Mouse (Mus musculus): ENCODE measurements around the gene Psme3.
"Not testable (repeated sequence)": the region's sequence is repeated elsewhere in the genome, so short reads cannot be mapped to it uniquely, and the experiment has no call there.

The Psme3 gene

DNA sequence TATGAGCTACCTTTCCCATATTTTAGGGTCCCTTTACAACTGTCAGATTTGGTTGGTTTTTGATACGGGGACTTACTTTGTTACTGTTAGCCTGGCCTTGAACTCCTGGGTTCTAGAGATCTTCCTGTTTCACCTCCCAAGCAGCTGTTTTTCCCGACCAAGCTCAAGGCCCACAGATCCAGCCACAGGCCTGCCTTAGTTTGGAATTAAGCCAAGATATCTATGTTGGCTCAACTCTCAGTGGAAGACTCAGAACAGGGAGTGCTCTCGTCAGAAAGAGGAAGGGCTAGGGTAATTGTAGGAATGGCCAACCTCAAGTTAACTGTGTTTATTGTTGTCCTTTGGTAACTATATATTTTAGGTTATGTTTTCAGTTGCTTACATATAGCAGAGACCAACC, 3.9 kb upstream of the Psme3 start:
- DNase-seq (ENCODE audit: low spot score) = no peak

DNA sequence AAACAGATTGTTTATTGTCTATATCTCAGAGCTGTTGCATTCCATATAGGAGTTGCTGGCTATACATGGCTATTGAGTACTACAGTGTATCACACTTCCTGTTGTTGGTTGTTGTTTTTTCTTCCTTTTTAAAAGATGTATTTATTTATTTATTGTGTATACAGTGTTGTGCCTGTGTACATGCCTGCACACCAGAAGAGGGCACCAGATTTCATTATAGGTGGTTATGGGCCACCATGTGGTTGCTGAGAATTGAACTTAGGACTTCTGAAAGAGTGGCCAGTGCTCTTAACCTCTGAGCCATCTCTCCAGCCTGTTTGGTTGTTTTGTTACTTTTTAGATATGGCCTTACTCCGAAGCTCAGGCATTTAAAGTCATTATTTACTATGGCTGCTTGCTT, 1.4 kb upstream of the Psme3 start:
- no peak for DNase-seq (ENCODE audit: low spot score)

DNA sequence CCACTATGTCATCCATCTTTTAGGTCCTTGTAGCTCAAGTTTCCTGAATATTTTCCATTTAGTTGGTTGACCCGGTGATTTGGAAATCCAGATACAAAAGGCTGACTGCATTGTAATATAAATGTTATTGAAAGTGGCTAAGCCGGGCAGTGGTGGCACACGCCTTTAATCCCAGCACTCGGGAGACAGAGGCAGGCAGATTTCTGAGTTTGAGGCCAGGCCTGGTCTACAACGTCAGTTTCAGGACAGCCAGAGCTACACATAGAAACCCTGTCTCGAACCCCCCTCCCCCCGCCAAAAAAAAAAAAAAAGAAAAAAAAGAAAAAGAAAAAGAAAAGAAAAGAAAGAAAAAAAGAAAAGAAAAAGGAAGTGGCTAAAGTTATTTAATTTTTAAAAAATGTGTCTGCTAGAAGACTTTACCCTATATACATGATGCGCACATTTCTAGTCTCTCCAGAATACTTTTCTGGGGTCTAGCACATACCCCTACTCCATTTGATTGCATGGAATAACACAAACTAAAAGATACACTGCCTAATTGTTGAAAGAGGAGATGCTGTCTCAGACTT, 847 bp upstream of the Psme3 start:
- DNase-seq (ENCODE audit: low spot score) = no peak

- no peak for DNase-seq (ENCODE audit: low spot score)
These were observed 496 bp downstream of the Psme3 start for GRCm38 (mm10) chr11:101316501-101316917.

DNA sequence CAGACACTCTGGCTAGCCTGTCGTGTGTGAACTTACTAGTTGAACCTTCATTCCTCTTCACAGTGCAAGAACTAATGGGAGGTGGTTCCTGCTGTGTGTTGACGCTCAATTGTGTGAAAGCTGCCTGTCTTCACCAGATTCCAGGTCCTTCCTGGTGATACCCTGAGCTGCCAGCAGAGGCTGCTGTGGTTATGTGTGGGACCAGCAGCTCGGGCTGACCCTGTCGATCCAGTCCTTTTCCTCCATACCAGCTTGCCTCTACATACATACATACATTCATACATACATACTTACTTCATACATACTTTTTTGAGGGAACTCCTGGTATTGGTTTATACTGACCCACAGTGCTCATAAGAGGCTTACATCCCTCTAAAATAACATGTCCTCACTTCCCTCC, 7.6 kb downstream of the Psme3 start:
- DNase-seq (ENCODE audit: low spot score) = peak; percentile 53

DNA sequence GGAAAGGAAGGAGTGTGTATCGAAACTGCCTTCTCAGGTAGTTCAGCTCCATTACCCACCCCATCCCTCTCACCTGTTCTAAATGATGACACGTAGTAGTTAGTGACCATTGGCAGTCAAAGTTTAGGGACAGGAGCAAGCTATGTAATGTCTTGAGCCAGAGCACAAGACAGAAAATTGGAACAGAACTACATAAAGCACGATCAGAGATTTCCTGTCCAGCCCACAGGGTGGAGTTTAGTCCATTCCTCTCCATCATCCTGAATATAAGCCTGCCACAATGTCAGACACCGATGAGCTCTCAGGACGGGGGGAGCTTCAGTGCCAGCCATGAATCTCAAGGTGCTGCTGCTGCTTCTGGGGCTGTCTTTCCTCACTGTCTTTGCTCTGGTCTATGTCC, 8.8 kb downstream of the Psme3 start, which contains the start of gene Aoc2:
Gene Aoc2, plus strand, starts transcription at position 301 of the 400 bp plus-strand sequence.
- DNase-seq (ENCODE audit: low spot score) = no peak

- not testable (repeated sequence) for DNase-seq (ENCODE audit: low spot score)
These were observed 9.2 kb downstream of the Psme3 start for GRCm38 (mm10) chr11:101325201-101325600.

DNA sequence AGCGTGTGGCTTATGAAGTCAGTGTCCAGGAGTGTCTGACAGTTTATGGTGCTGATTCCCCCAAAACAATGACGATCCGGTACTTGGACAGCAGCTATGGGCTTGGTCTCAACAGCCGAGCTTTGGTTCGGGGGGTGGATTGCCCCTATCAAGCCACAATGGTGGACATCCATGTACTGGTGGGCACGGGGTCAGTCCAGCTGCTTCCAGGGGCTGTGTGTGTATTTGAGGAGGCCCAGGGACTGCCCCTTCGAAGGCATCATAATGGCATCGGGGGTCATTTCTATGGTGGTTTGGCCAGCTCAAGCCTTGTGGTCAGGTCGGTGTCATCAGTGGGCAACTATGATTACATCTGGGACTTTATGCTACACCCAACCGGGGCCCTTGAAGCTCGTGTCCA, 10.1 kb downstream of the Psme3 start:
- DNase-seq (ENCODE audit: low spot score) = no peak

DNA sequence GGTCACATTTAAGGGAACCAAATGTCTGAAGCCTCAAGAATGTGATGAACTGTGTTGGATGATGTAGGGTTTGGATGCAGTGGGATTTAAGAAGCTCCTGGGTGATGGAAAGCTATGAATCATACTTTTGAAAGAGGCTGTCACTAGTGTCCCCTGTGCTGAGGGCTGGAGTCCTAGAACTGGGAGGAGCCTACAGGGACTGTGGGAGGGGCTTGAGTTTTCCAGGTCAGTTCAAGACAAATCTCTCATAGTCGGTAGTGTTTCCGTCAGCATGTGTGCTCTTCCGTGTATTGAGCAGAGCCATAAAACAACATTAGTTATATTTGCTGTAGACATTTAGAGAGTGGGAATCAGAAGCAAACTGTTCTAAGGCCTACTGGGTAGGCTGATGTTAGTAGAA, 11.3 kb downstream of the Psme3 start:
- no peak for DNase-seq (ENCODE audit: low spot score)

DNA sequence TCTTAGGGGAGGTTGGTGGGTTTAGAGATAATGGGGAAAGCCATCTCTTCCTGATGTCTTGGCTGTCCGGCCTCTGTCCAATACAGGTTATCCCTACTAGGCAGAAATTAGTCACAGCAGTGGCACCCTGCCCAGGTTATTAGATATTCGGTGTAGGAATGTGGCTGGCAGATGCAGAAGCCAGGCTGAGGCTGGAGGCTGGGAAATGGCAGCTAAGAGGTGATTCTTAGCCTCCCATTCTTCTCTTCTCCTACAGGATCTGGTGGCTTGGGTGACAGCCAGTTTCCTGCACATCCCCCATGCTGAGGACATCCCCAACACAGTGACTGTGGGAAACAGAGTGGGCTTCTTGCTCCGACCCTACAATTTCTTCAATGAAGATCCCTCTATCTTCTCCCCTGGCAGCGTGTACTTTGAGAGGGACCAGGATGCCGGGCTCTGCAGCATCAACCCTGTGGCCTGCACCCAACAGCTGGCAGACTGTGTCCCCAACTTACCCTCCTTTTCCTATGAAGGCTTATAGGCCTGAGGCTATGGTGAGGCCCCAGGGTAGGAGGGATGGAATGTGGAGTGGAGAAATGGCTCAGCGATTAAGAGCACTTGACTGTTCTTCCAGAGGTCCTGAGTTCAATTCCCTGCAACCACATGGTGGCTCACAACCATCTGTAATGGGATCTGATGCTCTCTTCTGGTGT, 13.1 kb downstream of the Psme3 start:
- no peak for DNase-seq (ENCODE audit: low spot score)

- DNase-seq (ENCODE audit: low spot score) = peak; percentile 29
These were observed 14.4 kb downstream of the Psme3 start, which contains the start of gene Aoc3 for GRCm38 (mm10) chr11:101330371-101330924. Gene Aoc3 (plus strand): TSS chr11:101330605.

DNA sequence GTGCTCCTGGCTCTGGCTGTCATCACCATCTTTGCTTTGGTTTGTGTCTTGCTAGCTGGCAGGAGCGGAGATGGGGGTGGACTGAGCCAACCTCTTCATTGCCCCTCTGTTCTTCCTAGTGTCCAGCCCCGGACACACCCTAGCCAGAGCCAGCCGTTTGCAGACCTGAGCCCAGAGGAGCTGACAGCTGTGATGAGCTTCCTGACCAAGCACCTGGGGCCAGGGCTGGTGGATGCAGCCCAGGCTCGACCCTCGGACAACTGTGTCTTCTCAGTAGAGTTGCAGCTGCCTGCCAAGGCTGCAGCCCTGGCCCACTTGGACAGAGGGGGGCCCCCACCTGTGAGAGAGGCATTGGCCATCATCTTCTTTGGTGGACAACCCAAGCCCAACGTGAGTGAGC, 14.9 kb downstream of the Psme3 start:
- DNase-seq (ENCODE audit: low spot score) = not testable (repeated sequence)

DNA sequence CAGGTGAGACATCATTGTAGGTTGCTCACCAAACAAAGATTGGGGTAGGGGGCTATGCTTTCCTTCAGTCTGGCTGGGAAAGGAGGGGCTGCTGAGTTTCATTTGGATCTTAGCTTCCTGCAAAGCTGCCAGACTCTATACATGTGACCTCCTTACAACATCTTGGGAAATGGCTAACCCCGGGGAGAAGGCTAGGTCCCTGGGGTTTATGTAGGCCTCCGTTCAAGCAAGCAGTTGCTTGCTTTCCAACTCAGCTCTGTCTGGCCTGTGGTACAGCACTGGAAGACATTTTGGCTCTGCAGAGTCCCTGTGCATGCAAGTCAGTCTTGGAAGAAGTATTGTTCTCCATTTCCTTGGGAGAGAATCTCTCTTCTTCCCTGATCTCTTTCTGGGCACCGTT, 16.5 kb downstream of the Psme3 start:
- no peak for DNase-seq (ENCODE audit: low spot score)

DNA sequence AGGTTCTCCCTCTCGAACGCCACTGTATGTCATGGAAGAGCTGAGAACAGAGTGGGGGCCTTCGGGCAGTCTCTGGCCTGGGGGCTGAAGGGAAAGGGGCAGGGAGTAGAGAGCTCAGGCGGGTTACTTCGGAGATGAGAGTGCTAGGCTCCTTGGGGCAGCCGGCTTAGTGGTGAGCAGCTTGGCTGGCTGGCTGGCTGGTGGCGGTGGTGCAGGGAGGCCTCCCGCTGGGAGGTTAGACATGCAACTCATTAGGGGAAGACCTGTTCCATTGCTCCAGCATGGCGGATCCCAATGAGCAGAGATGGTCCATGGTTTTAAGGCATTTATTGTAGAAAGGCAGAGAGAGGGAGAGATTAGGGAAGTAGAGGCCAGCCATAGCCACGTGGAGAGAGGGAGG, 18.0 kb downstream of the Psme3 start:
- no peak for DNase-seq (ENCODE audit: low spot score)

GRCm38 (mm10) chr11:101334516-101334915, 18.5 kb downstream of the Psme3 start:
- no peak for DNase-seq (ENCODE audit: low spot score)

DNA sequence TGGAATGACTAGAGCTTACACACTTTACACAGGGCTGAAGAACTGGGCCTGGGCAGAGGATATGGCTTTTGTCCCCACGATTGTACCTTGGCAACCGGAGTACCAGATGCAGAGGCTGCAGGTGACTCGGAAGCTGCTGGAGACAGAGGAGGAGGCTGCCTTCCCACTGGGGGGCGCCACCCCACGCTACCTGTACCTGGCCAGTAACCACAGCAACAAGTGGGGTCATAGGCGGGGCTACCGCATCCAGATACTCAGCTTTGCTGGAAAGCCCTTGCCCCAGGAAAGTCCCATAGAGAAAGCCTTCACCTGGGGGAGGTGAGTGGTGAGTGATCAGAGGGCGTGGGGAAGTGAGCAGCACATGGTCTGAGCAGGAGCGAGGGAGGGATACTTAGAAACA, 19.7 kb downstream of the Psme3 start:
- DNase-seq (ENCODE audit: low spot score) = no peak

GRCm38 (mm10) chr11:101338123-101338760, 22.2 kb downstream of the Psme3 start:
- no peak for DNase-seq (ENCODE audit: low spot score)

- DNase-seq (ENCODE audit: low spot score) = no peak
These were observed 31.2 kb downstream of the Psme3 start for GRCm38 (mm10) chr11:101347083-101347775.

DNA sequence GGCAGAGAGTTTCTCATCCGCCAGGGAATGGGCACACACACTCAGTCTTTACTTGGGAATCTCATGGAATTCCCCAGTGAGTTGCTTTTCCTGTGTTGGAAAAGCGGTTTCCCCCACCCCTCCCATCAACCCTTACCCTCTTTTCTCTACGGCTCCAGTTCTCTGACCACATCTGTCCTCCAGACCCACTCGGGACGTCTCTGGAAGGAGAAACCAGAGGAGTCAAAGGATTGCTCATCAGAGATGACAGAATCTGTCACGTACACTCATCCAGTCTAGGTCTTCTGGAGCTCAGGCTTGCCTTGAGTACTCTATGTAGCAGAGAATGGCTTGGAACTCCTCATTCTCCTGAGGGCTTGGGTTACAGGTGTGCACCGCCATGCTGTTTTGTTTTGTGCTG, 32.8 kb downstream of the Psme3 start:
- DNase-seq (ENCODE audit: low spot score) = no peak

GRCm38 (mm10) chr11:101349216-101349615, 33.2 kb downstream of the Psme3 start:
- no peak for DNase-seq (ENCODE audit: low spot score)

- DNase-seq (ENCODE audit: low spot score) = no peak
These were observed 35.2 kb downstream of the Psme3 start for GRCm38 (mm10) chr11:101351100-101351720.

GRCm38 (mm10) chr11:101351721-101352111, 35.7 kb downstream of the Psme3 start:
- DNase-seq (ENCODE audit: low spot score) = no peak

Measured in ovary, postnatal 14 days (tissue).